15 mouse cellular contexts compared by ENCODE assay signal in genomic region chr3:121490941-121491340, GRCm38 (mm10). TPM values are rescaled to one million over a fixed set of nuclear protein-coding genes. Genes with fewer than 3 reads are reported as not detected.
DNase-seq lines count a peak whose midpoint lies in the region; ATAC-seq and TF ChIP-seq lines count a peak whose summit lies in the region.
"Had no signal": no experiment of that assay in that cellular context is flagged by ENCODE, and none has a peak within 500 bp of the region (broad histone marks: within the 10 kb centered on the region; RNA-seq: fewer than 3 reads in every experiment).

No protein-coding gene starts in this region.

- peak; percentile 22 for DNase-seq in kidney, adult 2 months
- DNase-seq in kidney, adult 18-20 months: no peak
- peak; percentile 47 for DNase-seq in retina, postnatal 1 day
- no peak for DNase-seq in retina, embryonic 14.5 days (ENCODE audit: low spot score)
- DNase-seq in stomach, postnatal 0 days (ENCODE audit: low spot score): no peak
- no peak for DNase-seq in testis, postnatal 14 days (ENCODE audit: low spot score)
- DNase-seq: cerebellum, postnatal 25 days; lung, adult 18-20 months; right cerebral cortex, postnatal 25 days had no signal

- H3K27me3 ChIP-seq in kidney, adult 2 months (replicated peaks; ENCODE audit: control insufficient read depth, insufficient read depth, low read length): no peaks in the 10 kb centered on the region
- no peaks in the 10 kb centered on the region for H3K27me3 ChIP-seq in stomach, postnatal 0 days (ENCODE audit: control insufficient read depth, insufficient read depth, low read length)
- no peaks in the 10 kb centered on the region for H3K27me3 ChIP-seq in intestine, embryonic 16.5 days (replicated peaks; ENCODE audit: control insufficient read depth, insufficient read depth, low read length)
- H3K27me3 ChIP-seq: heart, embryonic 15.5 days; neural tube, embryonic 13.5 days had no signal

- 27% methylated on average over 5 of the region's 5 CpGs for WGBS in kidney, adult 2 months
- 42% methylated on average over 5 of the region's 5 CpGs for WGBS in stomach, postnatal 0 days
- WGBS in intestine, embryonic 16.5 days: 47% methylated on average over 5 of the region's 5 CpGs

- TF ChIP-seq EP300 in stomach, postnatal 0 days (optimal IDR thresholded peaks at IDR 0.05): no peak

- peak overlapping the region; percentile 46; the same call in 1 of the 2 replicates for H3K27ac ChIP-seq in kidney, adult 2 months (ENCODE audit: insufficient read depth, low read depth, low read length)
- no peak overlapping the region for H3K27ac ChIP-seq in stomach, postnatal 0 days (replicated peaks)
- no peak overlapping the region for H3K27ac ChIP-seq in intestine, embryonic 16.5 days (ENCODE audit: low read length)
- H3K27ac ChIP-seq: heart, embryonic 15.5 days; neural tube, embryonic 13.5 days had no signal

- TF ChIP-seq CTCF in kidney, adult 2 months (conservative IDR thresholded peaks at IDR 0.05; ENCODE audit: insufficient read depth, insufficient read length, low read depth, low read length): no peak
- TF ChIP-seq CTCF in stomach, postnatal 0 days (IDR thresholded peaks at IDR 0.05; ENCODE audit: low read depth): no peak

- no peaks in the 10 kb centered on the region for H3K9me3 ChIP-seq in stomach, postnatal 0 days (ENCODE audit: control insufficient read depth, low read length)
- H3K9me3 ChIP-seq in intestine, embryonic 16.5 days (ENCODE audit: control insufficient read depth, low read length): no peaks in the 10 kb centered on the region
- H3K9me3 ChIP-seq: heart, embryonic 15.5 days; neural tube, embryonic 13.5 days had no signal

- H3K9ac ChIP-seq in stomach, postnatal 0 days (ENCODE audit: low read length): no peak overlapping the region
- H3K9ac ChIP-seq in intestine, embryonic 16.5 days (ENCODE audit: low read depth, low read length): no peak overlapping the region
- H3K9ac ChIP-seq: heart, embryonic 15.5 days; neural tube, embryonic 13.5 days had no signal

- H3K4me2 ChIP-seq in stomach, postnatal 0 days (replicated peaks; ENCODE audit: low read depth): no peak overlapping the region
- no peak overlapping the region for H3K4me2 ChIP-seq in intestine, embryonic 16.5 days (ENCODE audit: low read depth, low read length)
- H3K4me2 ChIP-seq: heart, embryonic 15.5 days; midbrain, embryonic 11.5 days; neural tube, embryonic 13.5 days had no signal

- H3K36me3 ChIP-seq in kidney, adult 2 months (ENCODE audit: control insufficient read depth, insufficient read depth, low read length): no peaks in the 10 kb centered on the region
- no peaks in the 10 kb centered on the region for H3K36me3 ChIP-seq in stomach, postnatal 0 days (ENCODE audit: control insufficient read depth, insufficient read depth, low read length)
- no peaks in the 10 kb centered on the region for H3K36me3 ChIP-seq in intestine, embryonic 16.5 days (ENCODE audit: control insufficient read depth, insufficient read depth, low read length)
- H3K36me3 ChIP-seq: heart, embryonic 15.5 days; neural tube, embryonic 13.5 days had no signal

- no peak overlapping the region for H3K4me3 ChIP-seq in kidney, adult 2 months (ENCODE audit: insufficient read depth, low read depth, low read length)
- H3K4me3 ChIP-seq in stomach, postnatal 0 days (ENCODE audit: low read depth, low read length): no peak overlapping the region
- no peak overlapping the region for H3K4me3 ChIP-seq in intestine, embryonic 16.5 days (ENCODE audit: low read length)
- H3K4me3 ChIP-seq: heart, embryonic 15.5 days; neural tube, embryonic 13.5 days had no signal

- no peak for TF ChIP-seq POLR2A in kidney, adult 2 months (IDR thresholded peaks at IDR 0.05; ENCODE audit: low read depth, low read length)

- ATAC-seq in common myeloid progenitor, adult 5-6 weeks (replicated peaks; ENCODE audit: low read depth, poor library complexity, severe bottlenecking): peak; percentile 82
- 0 out of 2 replicates have a peak, but pooled peaks have one; percentile 6 for ATAC-seq in stomach, postnatal 0 days (ENCODE audit: low FRiP score, low TSS enrichment)
- ATAC-seq in intestine, embryonic 16.5 days: no peak
- ATAC-seq: inflammation-experienced regulatory T-cells, adult 6 months had no signal

- peaks cover 18% of the 10 kb centered on the region for H3K4me1 ChIP-seq in kidney, adult 2 months (ENCODE audit: control insufficient read depth, insufficient read depth, low read length)
- no peaks in the 10 kb centered on the region for H3K4me1 ChIP-seq in stomach, postnatal 0 days (replicated peaks; ENCODE audit: control insufficient read depth, insufficient read depth)
- peaks cover 4% of the 10 kb centered on the region; the same call in 1 of the 2 replicates for H3K4me1 ChIP-seq in intestine, embryonic 16.5 days (ENCODE audit: control insufficient read depth, insufficient read depth, low read length)

RNA-seq across cellular contexts. Expression of gene Slc44a3, which starts 41.3 kb away (rescaled TPM):
- polyA plus RNA-seq in kidney, adult 2 months (2012; rRNA removed): 9.7 and 11.4 TPM in 2 replicates
- 0.46 TPM in 1 of 2 replicates, not detected in the other for total RNA-seq in common myeloid progenitor, adult 5-6 weeks (2017)
- 42.7 and 44.8 TPM in 2 replicates for polyA plus RNA-seq in stomach, postnatal 0 days (2015; fragmentation: Nextera tagmentation; extraction: Ambion mirVana)
- 54.1 and 54.9 TPM in 2 replicates for polyA plus RNA-seq in intestine, embryonic 16.5 days (2015; fragmentation: Nextera tagmentation; extraction: Ambion mirVana)
- polyA plus RNA-seq: inflammation-experienced regulatory T-cells, adult 6 months had no signal

Comparison
In these comparisons a context has a peak if more than half of its experiments do, and no peak if none do; other contexts are left out.
1. DNase-seq: peak in kidney, adult 2 months (single experiment) and retina, postnatal 1 day (single experiment); none in kidney, adult 18-20 months (single experiment), retina, embryonic 14.5 days (single experiment), stomach, postnatal 0 days (single experiment) and testis, postnatal 14 days (single experiment).